Mouse (Mus musculus) erythroblast, embryonic 14.5 days (primary cell): ENCODE measurements at regions not wholly inside any gene's neighbourhood (a gene's known extent, or its start where the extent isn't known, plus 50 kb on each side); places are given as distances from the start of the nearest gene placed in this dataset.
"Not testable (repeated sequence)": the region's sequence is repeated elsewhere in the genome, so short reads cannot be mapped to it uniquely, and the experiment has no call there.

ENCODE experiments used
- H3K27me3 ChIP-seq: 2 replicates; pipeline ENCODE4 v1.6.1; 2012; ENCODE audit warnings: inconsistent platforms; ENCODE audit not compliant: control insufficient read depth
- H3K36me3 ChIP-seq: 2 replicates; pipeline ENCODE4 v1.6.1; 2012; ENCODE audit warnings: mild to moderate bottlenecking, inconsistent platforms; ENCODE audit not compliant: control insufficient read depth
- H3K4me1 ChIP-seq: 2 replicates; pipeline ENCODE4 v1.6.1; 2012; ENCODE audit warnings: inconsistent platforms; ENCODE audit not compliant: control insufficient read depth
- H3K4me3 ChIP-seq: replicated peaks from 2 replicates; pipeline ENCODE3; 2012; ENCODE audit warnings: moderate library complexity, mild to moderate bottlenecking, inconsistent platforms
- H3K9me3 ChIP-seq: 2 replicates; pipeline ENCODE4 v1.6.1; 2012; ENCODE audit warnings: low read length, inconsistent platforms, mixed read lengths; ENCODE audit not compliant: control insufficient read depth
- GATA1 ChIP-seq: IDR thresholded peaks from 2 replicates; pipeline ENCODE4 v1.6.1; 2012; ENCODE audit warnings: low read length, inconsistent platforms, mixed read lengths
- TAL1 ChIP-seq: IDR thresholded peaks from 3 replicates; pipeline ENCODE4 v1.6.1; 2012; ENCODE audit warnings: low read length, inconsistent platforms, mixed read lengths

GRCm38 (mm10) chr1:157036779-157037178 is 71.7 kb downstream of the Tex35 start:
- Histone ChIP-seq H3K36me3 (no peaks in the 10 kb centered on the region), H3K4me1 (peaks cover 25% of the 10 kb centered on the region), H3K27me3 (no peaks in the 10 kb centered on the region), H3K9me3 (no peaks in the 10 kb centered on the region), H3K4me3 (no peak overlapping the region)
- TF ChIP-seq GATA1: no peak
- no peak for TF ChIP-seq TAL1

GRCm38 (mm10) chr1:157035221-157035620 is 73.3 kb downstream of the Tex35 start:
- not testable (repeated sequence) for H3K36me3 ChIP-seq, H3K4me3 ChIP-seq

GRCm38 (mm10) chr1:157028682-157029081 is 79.8 kb downstream of the Tex35 start:
- Histone ChIP-seq H3K36me3 (no peaks in the 10 kb centered on the region), H3K4me3 (no peak overlapping the region), H3K9me3 (no peaks in the 10 kb centered on the region), H3K27me3 (no peaks in the 10 kb centered on the region), H3K4me1 (no peaks in the 10 kb centered on the region)
- TF ChIP-seq GATA1 (no peak), TAL1 (no peak)

More at GRCm38 (mm10) chr1:157035221-157035620, 73.3 kb downstream of the Tex35 start:
- peaks cover 23% of the 10 kb centered on the region for H3K4me1 ChIP-seq
- H3K27me3 ChIP-seq, H3K9me3 ChIP-seq: not testable (repeated sequence)

GRCm38 (mm10) chr1:157027681-157028080 is 80.8 kb downstream of the Tex35 start:
- Histone ChIP-seq H3K4me1 (no peaks in the 10 kb centered on the region), H3K4me3 (no peak overlapping the region), H3K27me3 (no peaks in the 10 kb centered on the region), H3K9me3 (no peaks in the 10 kb centered on the region), H3K36me3 (no peaks in the 10 kb centered on the region)
- TF ChIP-seq GATA1: no peak
- TF ChIP-seq TAL1: no peak

GRCm38 (mm10) chr1:157023462-157023861 is 84.0 kb upstream of the Ralgps2 start:
- no peaks in the 10 kb centered on the region for H3K9me3 ChIP-seq
- H3K4me1 ChIP-seq: no peaks in the 10 kb centered on the region
- H3K4me3 ChIP-seq: no peak overlapping the region
- TF ChIP-seq TAL1: no peak
- TF ChIP-seq GATA1: no peak
- no peaks in the 10 kb centered on the region for H3K27me3 ChIP-seq
- H3K36me3 ChIP-seq: no peaks in the 10 kb centered on the region

GRCm38 (mm10) chr1:157022456-157023435 is 83.3 kb upstream of the Ralgps2 start:
- no peaks in the 10 kb centered on the region for H3K4me1 ChIP-seq
- no peaks in the 10 kb centered on the region for H3K36me3 ChIP-seq
- no peak overlapping the region for H3K4me3 ChIP-seq
- no peaks in the 10 kb centered on the region for H3K27me3 ChIP-seq
- TF ChIP-seq TAL1 (no peak), GATA1 (no peak)
- H3K9me3 ChIP-seq: no peaks in the 10 kb centered on the region

GRCm38 (mm10) chr1:157019892-157020291 is 80.5 kb upstream of the Ralgps2 start:
- H3K27me3 ChIP-seq: no peaks in the 10 kb centered on the region
- H3K4me1 ChIP-seq: no peaks in the 10 kb centered on the region
- H3K36me3 ChIP-seq: no peaks in the 10 kb centered on the region
- no peak overlapping the region for H3K4me3 ChIP-seq
- no peak for TF ChIP-seq TAL1
- no peak for TF ChIP-seq GATA1
- no peaks in the 10 kb centered on the region for H3K9me3 ChIP-seq

- no peaks in the 10 kb centered on the region for H3K27me3 ChIP-seq
- H3K36me3 ChIP-seq: no peaks in the 10 kb centered on the region
- no peaks in the 10 kb centered on the region for H3K9me3 ChIP-seq
- TF ChIP-seq TAL1: no peak
- no peak for TF ChIP-seq GATA1
- no peaks in the 10 kb centered on the region for H3K4me1 ChIP-seq
- H3K4me3 ChIP-seq: no peak overlapping the region
Measured at GRCm38 (mm10) chr1:157018726-157019125, 79.3 kb upstream of the Ralgps2 start.

GRCm38 (mm10) chr1:157017198-157017994 is 78.0 kb upstream of the Ralgps2 start:
- Histone ChIP-seq H3K36me3 (no peaks in the 10 kb centered on the region), H3K9me3 (no peaks in the 10 kb centered on the region), H3K4me3 (no peak overlapping the region), H3K27me3 (no peaks in the 10 kb centered on the region), H3K4me1 (no peaks in the 10 kb centered on the region)
- no peak for TF ChIP-seq TAL1
- TF ChIP-seq GATA1: no peak
